Mouse (Mus musculus): ENCODE data around the gene Pde4dip. TPM values are rescaled to one million over a fixed set of nuclear protein-coding genes. Genes with fewer than 3 reads are reported as not detected.

Gene Pde4dip
- total and polyA plus RNA-seq, 2 experiments from 2014 or later, result 47.6 to 93.6 TPM

DNA sequence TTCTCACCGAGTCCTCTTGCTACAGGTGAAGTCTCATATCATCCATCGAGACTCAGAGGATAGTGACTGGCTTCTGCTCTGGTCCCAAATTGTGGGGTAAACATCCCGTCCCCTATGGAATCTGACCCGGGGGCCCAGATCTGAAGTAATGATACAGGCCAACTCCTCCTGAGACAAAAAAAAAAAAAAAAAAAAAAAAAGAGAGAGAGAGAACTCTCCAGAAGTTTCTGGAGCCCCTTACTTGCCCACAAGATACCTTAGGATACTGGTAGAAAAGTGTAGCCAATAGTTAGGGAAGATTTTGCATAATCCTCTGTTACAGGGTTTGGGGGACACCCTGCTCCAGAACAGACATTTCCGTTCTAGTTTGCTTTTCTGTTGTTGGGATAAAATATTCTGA, 205.9 kb downstream of the Pde4dip start:
- peak overlapping the region; percentile 61 for H3K4me2 ChIP-seq (ENCODE audit: low read depth, low read length, poor library complexity, severe bottlenecking)
- no peak for TF ChIP-seq CTCF (IDR thresholded peaks at IDR 0.05)
- no peaks in the 10 kb centered on the region for H3K27me3 ChIP-seq (ENCODE audit: insufficient read depth, low read length)
- no peak overlapping the region for H3K27ac ChIP-seq (ENCODE audit: low read depth, low read length)
- H3K4me1 ChIP-seq (ENCODE audit: insufficient read depth, low read length), result peaks cover 9% of the 10 kb centered on the region; the same call in 1 of the 2 replicates
- H3K36me3 ChIP-seq (ENCODE audit: insufficient read depth, low read length), result no peaks in the 10 kb centered on the region
- ATAC-seq (ENCODE audit: low FRiP score) (no peak), DNase-seq (ENCODE audit: low spot score) (no peak)
- H3K9me3 ChIP-seq (ENCODE audit: low read length), result no peaks in the 10 kb centered on the region
- H3K9ac ChIP-seq (replicated peaks; ENCODE audit: low read length, poor library complexity, severe bottlenecking), result no peak overlapping the region
- WGBS, result 27% methylated on average over 5 of the region's 5 CpGs
- H3K4me3 ChIP-seq (ENCODE audit: low read depth, low read length), result peak overlapping the region; percentile 37; the same call in 1 of the 2 replicates

- DNase-seq (ENCODE audit: low spot score) (no peak), ATAC-seq (ENCODE audit: low FRiP score) (no peak)
- no peak for TF ChIP-seq CTCF (IDR thresholded peaks at IDR 0.05)
- 2% methylated on average over 11 of the region's 11 CpGs for WGBS
- peak overlapping the region; percentile 37 for H3K4me3 ChIP-seq (ENCODE audit: low read depth, low read length)
- H3K4me2 ChIP-seq (ENCODE audit: low read depth, low read length, poor library complexity, severe bottlenecking), result peak overlapping the region; percentile 61
- H3K27me3 ChIP-seq (ENCODE audit: insufficient read depth, low read length), result no peaks in the 10 kb centered on the region
- H3K9ac ChIP-seq (replicated peaks; ENCODE audit: low read length, poor library complexity, severe bottlenecking), result no peak overlapping the region
- no peaks in the 10 kb centered on the region for H3K36me3 ChIP-seq (ENCODE audit: insufficient read depth, low read length)
- H3K27ac ChIP-seq (ENCODE audit: low read depth, low read length), result no peak overlapping the region
- H3K4me1 ChIP-seq (ENCODE audit: insufficient read depth, low read length), result peaks cover 9% of the 10 kb centered on the region; the same call in 1 of the 2 replicates
- H3K9me3 ChIP-seq (ENCODE audit: low read length), result no peaks in the 10 kb centered on the region
Measured at GRCm38 (mm10) chr3:97682159-97682502, 206.4 kb downstream of the Pde4dip start.

DNA sequence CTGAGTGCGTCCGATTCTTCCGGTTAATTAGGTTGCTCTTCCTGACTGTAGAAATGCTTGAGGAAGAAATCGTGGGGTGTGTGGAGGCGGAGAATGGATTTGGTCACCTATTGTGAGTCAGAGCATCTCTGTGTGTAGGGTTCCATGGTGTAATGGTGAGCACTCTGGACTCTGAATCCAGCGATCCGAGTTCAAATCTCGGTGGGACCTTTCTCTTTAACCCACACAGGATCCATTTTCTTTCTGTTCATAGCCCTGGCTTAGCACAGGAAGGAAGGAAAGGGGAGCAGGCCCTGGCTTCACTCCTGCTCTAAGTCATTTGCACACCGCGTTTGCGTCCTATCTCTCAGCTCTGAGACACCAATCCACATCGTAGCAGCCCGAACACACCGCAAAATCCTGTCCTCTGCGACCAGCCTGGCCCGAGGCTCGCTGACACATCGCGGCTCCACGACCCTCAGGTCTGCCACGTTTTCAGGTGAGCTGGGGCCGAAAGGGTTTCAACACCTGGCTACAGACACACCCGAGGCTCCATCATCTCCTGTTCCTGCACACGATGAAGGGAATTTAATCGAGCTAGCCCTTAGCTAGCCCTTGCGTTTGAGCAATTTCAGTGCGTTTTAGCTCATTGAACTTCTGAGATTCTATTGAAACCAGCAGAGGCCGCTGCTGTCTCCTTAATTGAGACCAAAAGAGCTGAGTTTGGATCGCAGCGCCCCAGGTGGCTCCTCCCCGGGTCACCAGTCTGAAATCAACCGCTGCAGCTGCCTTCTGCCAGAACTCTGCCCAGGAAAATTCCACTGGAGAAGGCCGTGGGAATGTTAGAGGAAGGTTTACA, 207.0 kb downstream of the Pde4dip start:
- peaks cover 9% of the 10 kb centered on the region; the same call in 1 of the 2 replicates for H3K4me1 ChIP-seq (ENCODE audit: insufficient read depth, low read length)
- peak overlapping the region; percentile 47 for H3K9ac ChIP-seq (replicated peaks; ENCODE audit: low read length, poor library complexity, severe bottlenecking)
- H3K27ac ChIP-seq (ENCODE audit: low read depth, low read length), result peak overlapping the region; percentile 58
- ATAC-seq (ENCODE audit: low FRiP score), result peak; percentile 82
- peak; percentile 85 for DNase-seq (ENCODE audit: low spot score)
- H3K9me3 ChIP-seq (ENCODE audit: low read length), result no peaks in the 10 kb centered on the region
- peak overlapping the region; percentile 61 for H3K4me2 ChIP-seq (ENCODE audit: low read depth, low read length, poor library complexity, severe bottlenecking)
- H3K27me3 ChIP-seq (ENCODE audit: insufficient read depth, low read length), result no peaks in the 10 kb centered on the region
- 1% methylated on average over 33 of the region's 33 CpGs for WGBS
- peak overlapping the region; percentile 37 for H3K4me3 ChIP-seq (ENCODE audit: low read depth, low read length)
- peak; percentile 78 for TF ChIP-seq CTCF (IDR thresholded peaks at IDR 0.05)
- no peaks in the 10 kb centered on the region for H3K36me3 ChIP-seq (ENCODE audit: insufficient read depth, low read length)

DNA sequence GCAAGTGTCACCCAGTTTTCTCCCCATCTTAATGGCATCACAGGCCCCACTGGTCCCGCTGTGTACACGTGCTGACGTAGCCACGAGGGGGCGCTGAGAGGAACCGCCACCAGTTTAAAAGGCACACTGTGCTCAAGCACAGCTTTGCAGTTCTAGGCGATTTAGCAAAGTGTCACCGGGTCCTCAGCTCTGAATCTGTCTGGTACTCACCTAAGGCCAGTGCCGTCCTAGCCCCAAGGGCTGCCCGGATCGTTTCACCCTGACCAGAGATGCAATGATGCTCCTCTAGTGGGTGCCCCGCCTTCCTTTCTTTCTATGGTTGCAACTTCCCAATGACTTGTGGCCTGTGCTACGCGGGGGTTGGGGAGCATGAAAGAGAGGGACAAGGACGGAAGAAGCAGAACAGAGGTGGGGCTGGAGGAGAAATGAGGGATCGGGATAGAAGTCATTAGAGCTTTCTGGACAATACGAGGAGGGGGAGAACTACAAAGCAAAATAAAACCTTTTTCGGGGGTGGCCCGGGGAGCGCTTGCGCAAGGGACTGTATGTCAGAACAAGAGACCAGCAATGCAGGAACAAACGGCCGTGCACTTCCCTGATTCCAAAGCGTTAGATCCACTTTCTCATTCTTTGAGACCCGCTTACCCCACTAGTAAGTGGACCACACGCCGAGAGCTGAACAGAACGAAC, 207.7 kb downstream of the Pde4dip start:
- ATAC-seq (ENCODE audit: low FRiP score) (peak; percentile 66), DNase-seq (ENCODE audit: low spot score) (peak; percentile 64)
- Histone ChIP-seq H3K4me3 (ENCODE audit: low read depth, low read length) (peak overlapping the region; percentile 37), H3K27me3 (ENCODE audit: insufficient read depth, low read length) (no peaks in the 10 kb centered on the region), H3K4me2 (ENCODE audit: low read depth, low read length, poor library complexity, severe bottlenecking) (peak overlapping the region; percentile 61), H3K36me3 (ENCODE audit: insufficient read depth, low read length) (no peaks in the 10 kb centered on the region), H3K27ac (ENCODE audit: low read depth, low read length) (peak overlapping the region; percentile 47; the same call in 1 of the 2 replicates), H3K9me3 (ENCODE audit: low read length) (no peaks in the 10 kb centered on the region), H3K9ac (replicated peaks; ENCODE audit: low read length, poor library complexity, severe bottlenecking) (peak overlapping the region; percentile 47), H3K4me1 (ENCODE audit: insufficient read depth, low read length) (peaks cover 9% of the 10 kb centered on the region; the same call in 1 of the 2 replicates)
- TF ChIP-seq CTCF (IDR thresholded peaks at IDR 0.05), result peak; percentile 81
- WGBS, result 3% methylated on average over 28 of the region's 28 CpGs

DNA sequence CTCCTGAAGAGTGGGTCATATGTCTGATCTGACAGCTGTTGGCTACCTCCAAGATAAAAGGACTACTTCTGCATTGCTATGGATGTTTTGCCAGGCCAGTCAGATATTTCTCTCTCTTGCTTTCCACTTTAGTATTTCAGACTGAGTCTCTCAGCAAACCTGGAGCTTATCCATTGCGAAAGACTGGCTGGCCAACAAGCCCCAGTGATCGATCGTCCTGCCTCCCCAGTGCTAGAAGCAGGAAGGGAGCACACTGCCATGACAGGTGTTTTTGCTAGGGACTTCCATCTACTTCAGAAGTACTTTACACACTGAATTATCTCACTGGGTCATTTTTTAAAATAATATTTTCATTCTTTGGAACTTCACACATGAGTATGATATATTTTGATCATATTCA, 210.1 kb downstream of the Pde4dip start:
- no peak overlapping the region for H3K27ac ChIP-seq (ENCODE audit: low read depth, low read length)
- ATAC-seq (ENCODE audit: low FRiP score) (no peak), DNase-seq (ENCODE audit: low spot score) (no peak)
- H3K9me3 ChIP-seq (ENCODE audit: low read length), result no peaks in the 10 kb centered on the region
- peaks cover 9% of the 10 kb centered on the region; the same call in 1 of the 2 replicates for H3K4me1 ChIP-seq (ENCODE audit: insufficient read depth, low read length)
- no peak overlapping the region for H3K9ac ChIP-seq (replicated peaks; ENCODE audit: low read length, poor library complexity, severe bottlenecking)
- no peaks in the 10 kb centered on the region for H3K27me3 ChIP-seq (ENCODE audit: insufficient read depth, low read length)
- no peak for TF ChIP-seq CTCF (IDR thresholded peaks at IDR 0.05)
- H3K4me3 ChIP-seq (ENCODE audit: low read depth, low read length), result no peak overlapping the region
- no peak overlapping the region for H3K4me2 ChIP-seq (ENCODE audit: low read depth, low read length, poor library complexity, severe bottlenecking)
- H3K36me3 ChIP-seq (ENCODE audit: insufficient read depth, low read length), result no peaks in the 10 kb centered on the region
- WGBS, result 97% methylated on average over 3 of the region's 3 CpGs

DNA sequence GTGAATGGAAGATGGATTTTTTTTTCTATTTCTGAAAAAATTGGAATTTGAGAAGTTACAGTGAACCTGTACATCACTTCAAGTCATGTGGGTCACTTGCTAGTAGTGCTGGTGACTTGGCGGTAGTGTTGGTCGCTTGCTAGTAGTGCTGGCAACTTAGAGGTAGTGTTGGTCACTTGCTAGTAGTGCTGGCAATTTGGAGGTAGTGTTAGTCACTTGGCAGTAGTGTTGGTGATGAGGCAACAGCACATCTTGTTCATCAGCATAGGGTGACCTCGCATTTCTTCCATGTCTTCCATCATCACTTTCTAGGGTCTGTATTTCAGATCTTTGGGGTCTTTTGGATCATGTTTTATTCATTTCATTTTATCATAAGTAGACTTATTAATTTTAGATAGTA, 212.4 kb downstream of the Pde4dip start:
- H3K9me3 ChIP-seq (ENCODE audit: low read length), result no peaks in the 10 kb centered on the region
- no peak overlapping the region for H3K27ac ChIP-seq (ENCODE audit: low read depth, low read length)
- no peaks in the 10 kb centered on the region for H3K27me3 ChIP-seq (ENCODE audit: insufficient read depth, low read length)
- DNase-seq (ENCODE audit: low spot score) (no peak), ATAC-seq (ENCODE audit: low FRiP score) (no peak)
- WGBS, result 95% methylated on average over 3 of the region's 3 CpGs
- H3K4me1 ChIP-seq (ENCODE audit: insufficient read depth, low read length), result no peaks in the 10 kb centered on the region
- H3K9ac ChIP-seq (replicated peaks; ENCODE audit: low read length, poor library complexity, severe bottlenecking), result no peak overlapping the region
- H3K4me3 ChIP-seq (ENCODE audit: low read depth, low read length), result no peak overlapping the region
- H3K4me2 ChIP-seq (ENCODE audit: low read depth, low read length, poor library complexity, severe bottlenecking), result no peak overlapping the region
- no peak for TF ChIP-seq CTCF (IDR thresholded peaks at IDR 0.05)
- peaks cover 9% of the 10 kb centered on the region; the same call in 1 of the 2 replicates for H3K36me3 ChIP-seq (ENCODE audit: insufficient read depth, low read length)

Measured in midbrain, postnatal 0 days (tissue).